Mouse (Mus musculus): ENCODE results near the gene Gphb5. TPM values are rescaled to one million over a fixed set of nuclear protein-coding genes. Genes with fewer than 3 reads are reported as not detected.

The Gphb5 gene
- polyA plus RNA-seq, 1 experiment from 2014 or later = 0.10 TPM

GRCm38 (mm10) chr12:75387846-75388245 is 28.7 kb downstream of the Gphb5 start:
- whole genome bisulfite sequencing = 86% methylated on average over 15 of the region's 15 CpGs
- Histone ChIP-seq H3K4me3 (ENCODE audit: low read depth, low read length) (no peak overlapping the region), H3K9ac (ENCODE audit: low read depth, low read length) (no peak overlapping the region), H3K27ac (replicated peaks; ENCODE audit: low read depth, low read length) (no peak overlapping the region), H3K36me3 (ENCODE audit: control insufficient read depth, insufficient read depth, low read length) (no peaks in the 10 kb centered on the region), H3K4me1 (ENCODE audit: control insufficient read depth, insufficient read depth, low read length) (no peaks in the 10 kb centered on the region), H3K27me3 (replicated peaks; ENCODE audit: control insufficient read depth, insufficient read depth, low read length) (no peaks in the 10 kb centered on the region), H3K9me3 (ENCODE audit: control insufficient read depth, low read length) (no peaks in the 10 kb centered on the region), H3K4me2 (ENCODE audit: low read depth, low read length) (no peak overlapping the region)
- DNase-seq (ENCODE audit: low spot score) (no peak), ATAC-seq (ENCODE audit: low read depth) (no peak)

GRCm38 (mm10) chr12:75387156-75387555 is 29.4 kb downstream of the Gphb5 start:
- no peak for ATAC-seq (ENCODE audit: low read depth)
- Histone ChIP-seq H3K9me3 (ENCODE audit: control insufficient read depth, low read length) (no peaks in the 10 kb centered on the region), H3K4me1 (ENCODE audit: control insufficient read depth, insufficient read depth, low read length) (no peaks in the 10 kb centered on the region), H3K36me3 (ENCODE audit: control insufficient read depth, insufficient read depth, low read length) (no peaks in the 10 kb centered on the region), H3K9ac (ENCODE audit: low read depth, low read length) (no peak overlapping the region), H3K27me3 (replicated peaks; ENCODE audit: control insufficient read depth, insufficient read depth, low read length) (no peaks in the 10 kb centered on the region), H3K27ac (replicated peaks; ENCODE audit: low read depth, low read length) (no peak overlapping the region), H3K4me3 (ENCODE audit: low read depth, low read length) (no peak overlapping the region), H3K4me2 (ENCODE audit: low read depth, low read length) (no peak overlapping the region)
- 74% methylated on average over 8 of the region's 8 CpGs for WGBS
- peak; percentile 43 for DNase-seq (ENCODE audit: low spot score)

- no peaks in the 10 kb centered on the region for H3K4me1 ChIP-seq (ENCODE audit: control insufficient read depth, insufficient read depth, low read length)
- H3K4me3 ChIP-seq (ENCODE audit: low read depth, low read length) = no peak overlapping the region
- H3K4me2 ChIP-seq (ENCODE audit: low read depth, low read length) = no peak overlapping the region
- no peaks in the 10 kb centered on the region for H3K9me3 ChIP-seq (ENCODE audit: control insufficient read depth, low read length)
- WGBS = 80% methylated on average over 9 of the region's 9 CpGs
- DNase-seq (ENCODE audit: low spot score) = no peak
- H3K9ac ChIP-seq (ENCODE audit: low read depth, low read length) = no peak overlapping the region
- H3K27me3 ChIP-seq (replicated peaks; ENCODE audit: control insufficient read depth, insufficient read depth, low read length) = no peaks in the 10 kb centered on the region
- no peak for ATAC-seq (ENCODE audit: low read depth)
- no peaks in the 10 kb centered on the region for H3K36me3 ChIP-seq (ENCODE audit: control insufficient read depth, insufficient read depth, low read length)
- no peak overlapping the region for H3K27ac ChIP-seq (replicated peaks; ENCODE audit: low read depth, low read length)
Measured at GRCm38 (mm10) chr12:75386731-75387130, 29.9 kb downstream of the Gphb5 start.

GRCm38 (mm10) chr12:75376126-75376525 is 40.5 kb downstream of the Gphb5 start:
- no peak for ATAC-seq (ENCODE audit: low read depth)
- no peak for DNase-seq (ENCODE audit: low spot score)
- 78% methylated on average over 6 of the region's 6 CpGs for WGBS

GRCm38 (mm10) chr12:75375060-75375459 is 41.5 kb downstream of the Gphb5 start:
- Histone ChIP-seq H3K4me2 (ENCODE audit: low read depth, low read length) (no peak overlapping the region), H3K9me3 (ENCODE audit: control insufficient read depth, low read length) (no peaks in the 10 kb centered on the region), H3K4me3 (ENCODE audit: low read depth, low read length) (no peak overlapping the region), H3K27me3 (replicated peaks; ENCODE audit: control insufficient read depth, insufficient read depth, low read length) (no peaks in the 10 kb centered on the region), H3K4me1 (ENCODE audit: control insufficient read depth, insufficient read depth, low read length) (no peaks in the 10 kb centered on the region), H3K9ac (ENCODE audit: low read depth, low read length) (no peak overlapping the region), H3K27ac (replicated peaks; ENCODE audit: low read depth, low read length) (no peak overlapping the region), H3K36me3 (ENCODE audit: control insufficient read depth, insufficient read depth, low read length) (no peaks in the 10 kb centered on the region)
- 93% methylated on average over 12 of the region's 12 CpGs for WGBS
- DNase-seq (ENCODE audit: low spot score) (no peak), ATAC-seq (ENCODE audit: low read depth) (no peak)

More at GRCm38 (mm10) chr12:75376126-75376525, 40.5 kb downstream of the Gphb5 start:
- Histone ChIP-seq H3K4me2 (ENCODE audit: low read depth, low read length) (no peak overlapping the region), H3K4me3 (ENCODE audit: low read depth, low read length) (no peak overlapping the region), H3K4me1 (ENCODE audit: control insufficient read depth, insufficient read depth, low read length) (no peaks in the 10 kb centered on the region), H3K27ac (replicated peaks; ENCODE audit: low read depth, low read length) (no peak overlapping the region), H3K27me3 (replicated peaks; ENCODE audit: control insufficient read depth, insufficient read depth, low read length) (no peaks in the 10 kb centered on the region), H3K36me3 (ENCODE audit: control insufficient read depth, insufficient read depth, low read length) (no peaks in the 10 kb centered on the region), H3K9ac (ENCODE audit: low read depth, low read length) (no peak overlapping the region), H3K9me3 (ENCODE audit: control insufficient read depth, low read length) (no peaks in the 10 kb centered on the region)

- Histone ChIP-seq H3K4me2 (ENCODE audit: low read depth, low read length) (no peak overlapping the region), H3K9me3 (ENCODE audit: control insufficient read depth, low read length) (no peaks in the 10 kb centered on the region), H3K36me3 (ENCODE audit: control insufficient read depth, insufficient read depth, low read length) (no peaks in the 10 kb centered on the region), H3K27ac (replicated peaks; ENCODE audit: low read depth, low read length) (no peak overlapping the region), H3K4me1 (ENCODE audit: control insufficient read depth, insufficient read depth, low read length) (no peaks in the 10 kb centered on the region), H3K9ac (ENCODE audit: low read depth, low read length) (no peak overlapping the region), H3K27me3 (replicated peaks; ENCODE audit: control insufficient read depth, insufficient read depth, low read length) (no peaks in the 10 kb centered on the region), H3K4me3 (ENCODE audit: low read depth, low read length) (no peak overlapping the region)
- WGBS = 63% methylated on average over 10 of the region's 10 CpGs
- ATAC-seq (ENCODE audit: low read depth) (no peak), DNase-seq (ENCODE audit: low spot score) (no peak)
Measured at GRCm38 (mm10) chr12:75374437-75374836, 42.1 kb downstream of the Gphb5 start.

GRCm38 (mm10) chr12:75369418-75369851 is 47.1 kb downstream of the Gphb5 start:
- ATAC-seq (ENCODE audit: low read depth) = no peak
- H3K27me3 ChIP-seq (replicated peaks; ENCODE audit: control insufficient read depth, insufficient read depth, low read length) = no peaks in the 10 kb centered on the region
- H3K9me3 ChIP-seq (ENCODE audit: control insufficient read depth, low read length) = no peaks in the 10 kb centered on the region
- H3K36me3 ChIP-seq (ENCODE audit: control insufficient read depth, insufficient read depth, low read length) = no peaks in the 10 kb centered on the region
- no peak overlapping the region for H3K27ac ChIP-seq (replicated peaks; ENCODE audit: low read depth, low read length)
- no peak overlapping the region for H3K4me3 ChIP-seq (ENCODE audit: low read depth, low read length)
- DNase-seq (ENCODE audit: low spot score) = no peak
- H3K4me2 ChIP-seq (ENCODE audit: low read depth, low read length) = no peak overlapping the region
- no peak overlapping the region for H3K9ac ChIP-seq (ENCODE audit: low read depth, low read length)
- no peaks in the 10 kb centered on the region for H3K4me1 ChIP-seq (ENCODE audit: control insufficient read depth, insufficient read depth, low read length)
- 66% methylated on average over 2 of the region's 2 CpGs for WGBS

- H3K4me1 ChIP-seq (ENCODE audit: control insufficient read depth, insufficient read depth, low read length) = no peaks in the 10 kb centered on the region
- H3K9ac ChIP-seq (ENCODE audit: low read depth, low read length) = no peak overlapping the region
- no peak overlapping the region for H3K4me3 ChIP-seq (ENCODE audit: low read depth, low read length)
- no peak for DNase-seq (ENCODE audit: low spot score)
- H3K36me3 ChIP-seq (ENCODE audit: control insufficient read depth, insufficient read depth, low read length) = no peaks in the 10 kb centered on the region
- no peaks in the 10 kb centered on the region for H3K9me3 ChIP-seq (ENCODE audit: control insufficient read depth, low read length)
- no peak overlapping the region for H3K4me2 ChIP-seq (ENCODE audit: low read depth, low read length)
- no peak for ATAC-seq (ENCODE audit: low read depth)
- no peak overlapping the region for H3K27ac ChIP-seq (replicated peaks; ENCODE audit: low read depth, low read length)
- H3K27me3 ChIP-seq (replicated peaks; ENCODE audit: control insufficient read depth, insufficient read depth, low read length) = no peaks in the 10 kb centered on the region
- WGBS = 83% methylated on average over 5 of the region's 5 CpGs
Measured at GRCm38 (mm10) chr12:75368527-75368926, 48.1 kb downstream of the Gphb5 start.

GRCm38 (mm10) chr12:75367371-75367770 is 49.2 kb downstream of the Gphb5 start:
- no peak for DNase-seq (ENCODE audit: low spot score)

More at GRCm38 (mm10) chr12:75367371-75367770, 49.2 kb downstream of the Gphb5 start:
- H3K9ac ChIP-seq (ENCODE audit: low read depth, low read length) = no peak overlapping the region
- H3K27ac ChIP-seq (replicated peaks; ENCODE audit: low read depth, low read length) = no peak overlapping the region
- WGBS = 92% methylated on average over 6 of the region's 6 CpGs
- H3K27me3 ChIP-seq (replicated peaks; ENCODE audit: control insufficient read depth, insufficient read depth, low read length) = no peaks in the 10 kb centered on the region
- no peak for ATAC-seq (ENCODE audit: low read depth)
- H3K9me3 ChIP-seq (ENCODE audit: control insufficient read depth, low read length) = no peaks in the 10 kb centered on the region
- H3K4me2 ChIP-seq (ENCODE audit: low read depth, low read length) = no peak overlapping the region
- no peaks in the 10 kb centered on the region for H3K4me1 ChIP-seq (ENCODE audit: control insufficient read depth, insufficient read depth, low read length)
- 0 out of 2 replicates have a peak, but pooled peaks cover 4% of the 10 kb centered on the region for H3K36me3 ChIP-seq (ENCODE audit: control insufficient read depth, insufficient read depth, low read length)
- no peak overlapping the region for H3K4me3 ChIP-seq (ENCODE audit: low read depth, low read length)

Measured in embryonic facial prominence, embryonic 14.5 days (tissue).